Mouse (Mus musculus): ENCODE measurements at regions not wholly inside any gene's neighbourhood (a gene's known extent, or its start where the extent isn't known, plus 50 kb on each side); places are given as distances from the start of the nearest gene placed in this dataset.

- H3K9ac ChIP-seq, result no peak overlapping the region
- H3K4me2 ChIP-seq (replicated peaks), result no peak overlapping the region
- H3K9me3 ChIP-seq (ENCODE audit: control insufficient read depth, low read length), result no peaks in the 10 kb centered on the region
- 51% methylated on average over 4 of the region's 4 CpGs for WGBS
- DNase-seq (ENCODE audit: low spot score), result no peak
- H3K27me3 ChIP-seq (ENCODE audit: control insufficient read depth, insufficient read depth, low read length), result no peaks in the 10 kb centered on the region
- ATAC-seq (ENCODE audit: low FRiP score), result no peak
- no peaks in the 10 kb centered on the region for H3K4me1 ChIP-seq (replicated peaks; ENCODE audit: control insufficient read depth, insufficient read depth, low read length)
- no peak overlapping the region for H3K4me3 ChIP-seq (replicated peaks; ENCODE audit: low read length)
- H3K36me3 ChIP-seq (replicated peaks; ENCODE audit: control insufficient read depth, insufficient read depth), result no peaks in the 10 kb centered on the region
- H3K27ac ChIP-seq, result no peak overlapping the region
Observed at GRCm38 (mm10) chr7:117757033-117757432, 359.0 kb downstream of the Rps15a start.

DNA sequence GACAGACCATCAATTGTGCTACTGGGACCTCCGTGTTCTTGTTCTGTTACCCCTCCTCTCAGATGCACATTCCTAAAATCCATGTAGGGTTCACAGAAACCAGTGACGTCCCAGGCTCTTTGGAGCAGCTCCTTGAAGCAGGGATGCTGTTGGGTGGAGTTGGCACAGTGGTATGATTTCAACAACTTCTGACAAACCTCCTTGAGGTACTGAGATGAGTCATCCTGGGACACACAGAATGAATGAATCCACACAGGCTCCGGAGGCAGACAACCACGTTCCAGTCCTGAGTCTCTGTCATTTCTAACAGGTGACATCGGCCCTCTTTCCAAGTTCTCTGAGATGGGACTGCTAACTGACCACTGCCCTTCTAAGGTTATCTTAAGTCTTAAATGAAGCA, 360.2 kb downstream of the Rps15a start:
- no peaks in the 10 kb centered on the region for H3K4me1 ChIP-seq (replicated peaks; ENCODE audit: control insufficient read depth, insufficient read depth, low read length)
- no peak overlapping the region for H3K9ac ChIP-seq
- WGBS, result 75% methylated on average over 5 of the region's 5 CpGs
- H3K27ac ChIP-seq, result no peak overlapping the region
- H3K4me2 ChIP-seq (replicated peaks), result no peak overlapping the region
- H3K9me3 ChIP-seq (ENCODE audit: control insufficient read depth, low read length), result no peaks in the 10 kb centered on the region
- no peak for DNase-seq (ENCODE audit: low spot score)
- no peak overlapping the region for H3K4me3 ChIP-seq (replicated peaks; ENCODE audit: low read length)
- no peaks in the 10 kb centered on the region for H3K27me3 ChIP-seq (ENCODE audit: control insufficient read depth, insufficient read depth, low read length)
- no peak for ATAC-seq (ENCODE audit: low FRiP score)
- no peaks in the 10 kb centered on the region for H3K36me3 ChIP-seq (replicated peaks; ENCODE audit: control insufficient read depth, insufficient read depth)

- Histone ChIP-seq H3K27me3 (ENCODE audit: control insufficient read depth, insufficient read depth, low read length) (no peaks in the 10 kb centered on the region), H3K4me3 (replicated peaks; ENCODE audit: low read length) (no peak overlapping the region), H3K9me3 (ENCODE audit: control insufficient read depth, low read length) (no peaks in the 10 kb centered on the region), H3K27ac (no peak overlapping the region), H3K36me3 (replicated peaks; ENCODE audit: control insufficient read depth, insufficient read depth) (no peaks in the 10 kb centered on the region), H3K9ac (no peak overlapping the region), H3K4me1 (replicated peaks; ENCODE audit: control insufficient read depth, insufficient read depth, low read length) (no peaks in the 10 kb centered on the region), H3K4me2 (replicated peaks) (no peak overlapping the region)
- 76% methylated on average over 5 of the region's 5 CpGs for WGBS
- no peak for ATAC-seq (ENCODE audit: low FRiP score)
- no peak for DNase-seq (ENCODE audit: low spot score)
Observed at GRCm38 (mm10) chr7:117753296-117753695, 362.7 kb downstream of the Rps15a start.

DNA sequence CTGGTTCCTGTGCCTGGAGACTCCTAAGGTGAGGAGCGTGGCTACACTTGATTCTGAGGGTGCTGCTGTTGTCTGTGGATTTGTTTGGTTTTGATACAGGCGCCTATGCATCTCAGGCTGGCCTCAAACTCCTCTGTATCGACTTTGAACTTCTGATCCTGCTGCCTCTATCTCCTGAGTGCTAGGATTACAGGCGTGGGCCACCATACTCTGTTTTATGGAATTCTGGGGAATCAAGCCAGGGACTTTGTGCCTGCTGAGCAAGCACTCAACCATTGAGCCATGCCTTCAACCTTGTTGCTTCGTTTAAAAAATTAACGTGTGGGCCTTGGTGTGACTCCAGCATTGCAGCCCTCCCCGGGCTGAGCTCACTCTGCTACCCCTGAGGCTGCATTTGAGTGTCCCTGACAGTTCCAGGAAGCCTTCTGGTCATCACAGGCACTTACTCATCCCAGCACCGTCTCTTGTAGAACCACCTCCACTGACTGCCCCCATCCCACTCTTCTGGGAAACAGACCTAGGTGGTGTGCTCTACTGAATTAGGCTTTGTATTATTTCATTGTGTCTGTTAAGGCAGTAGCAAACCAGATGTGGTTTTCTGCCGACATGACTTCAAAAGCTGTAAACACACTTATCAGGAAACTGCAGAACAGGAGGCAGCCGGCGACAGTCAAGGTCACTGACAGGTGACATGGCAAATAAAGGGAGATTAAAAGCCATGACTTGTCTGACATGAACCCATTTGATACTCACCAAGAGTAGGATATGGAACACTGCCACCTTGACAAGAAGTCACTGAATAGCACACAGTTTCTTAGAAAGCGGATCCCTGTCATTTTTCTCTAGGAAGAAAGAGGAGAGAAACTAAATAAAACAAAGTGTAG, 363.4 kb downstream of the Rps15a start:
- no peaks in the 10 kb centered on the region for H3K9me3 ChIP-seq (ENCODE audit: control insufficient read depth, low read length)
- no peaks in the 10 kb centered on the region for H3K36me3 ChIP-seq (replicated peaks; ENCODE audit: control insufficient read depth, insufficient read depth)
- DNase-seq (ENCODE audit: low spot score) (no peak), ATAC-seq (ENCODE audit: low FRiP score) (no peak)
- no peak overlapping the region for H3K4me2 ChIP-seq (replicated peaks)
- H3K4me3 ChIP-seq (replicated peaks; ENCODE audit: low read length), result no peak overlapping the region
- no peaks in the 10 kb centered on the region for H3K27me3 ChIP-seq (ENCODE audit: control insufficient read depth, insufficient read depth, low read length)
- H3K4me1 ChIP-seq (replicated peaks; ENCODE audit: control insufficient read depth, insufficient read depth, low read length), result no peaks in the 10 kb centered on the region
- H3K27ac ChIP-seq, result no peak overlapping the region
- 74% methylated on average over 12 of the region's 12 CpGs for WGBS
- no peak overlapping the region for H3K9ac ChIP-seq

DNA sequence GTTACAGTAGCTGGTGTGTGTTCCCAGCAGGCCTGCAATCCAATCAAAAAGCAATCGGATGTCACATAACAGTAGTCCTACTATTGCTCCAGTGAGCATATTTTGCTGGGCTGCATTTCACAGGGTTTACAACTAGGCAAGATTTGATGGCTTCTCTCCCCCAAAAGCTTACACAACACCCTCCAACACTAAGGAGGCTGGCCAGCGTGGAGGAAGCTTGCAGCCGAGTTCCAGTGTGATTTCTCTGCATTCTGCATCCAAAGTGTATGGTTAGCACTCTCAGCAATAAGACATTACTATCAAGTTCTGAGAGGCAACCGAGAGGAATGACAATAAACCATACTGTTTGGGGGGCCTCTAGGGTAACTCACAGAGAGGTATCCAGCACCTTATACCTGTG, 367.2 kb downstream of the Xylt1 start:
- 87% methylated on average over 4 of the region's 4 CpGs for WGBS
- Histone ChIP-seq H3K27me3 (ENCODE audit: control insufficient read depth, insufficient read depth, low read length) (no peaks in the 10 kb centered on the region), H3K9ac (no peak overlapping the region), H3K27ac (no peak overlapping the region), H3K4me1 (replicated peaks; ENCODE audit: control insufficient read depth, insufficient read depth, low read length) (no peaks in the 10 kb centered on the region), H3K4me3 (replicated peaks; ENCODE audit: low read length) (no peak overlapping the region), H3K4me2 (replicated peaks) (no peak overlapping the region), H3K36me3 (replicated peaks; ENCODE audit: control insufficient read depth, insufficient read depth) (no peaks in the 10 kb centered on the region), H3K9me3 (ENCODE audit: control insufficient read depth, low read length) (no peaks in the 10 kb centered on the region)
- ATAC-seq (ENCODE audit: low FRiP score), result no peak
- DNase-seq (ENCODE audit: low spot score), result no peak

DNA sequence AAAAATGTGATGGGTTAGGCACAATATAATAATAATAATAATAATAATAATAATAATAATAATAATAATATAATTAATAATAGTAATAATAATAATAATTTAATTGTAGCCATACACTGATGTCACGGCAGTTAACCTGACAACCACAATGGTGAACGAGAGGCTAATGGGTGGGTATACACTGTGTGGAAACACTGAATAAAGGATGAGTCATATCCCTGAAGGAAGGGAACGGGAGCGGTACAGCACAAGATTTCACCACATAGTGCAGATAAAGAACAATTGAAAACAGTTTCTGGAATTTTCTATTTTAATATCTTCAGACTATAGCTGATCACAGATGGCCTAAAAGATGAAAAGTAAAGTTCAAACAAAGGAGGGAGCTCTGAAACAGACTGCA, 365.6 kb downstream of the Xylt1 start:
- ATAC-seq (ENCODE audit: low FRiP score), result no peak

GRCm38 (mm10) chr7:117739706-117740105, 358.9 kb downstream of the Xylt1 start:
- no peak overlapping the region for H3K27ac ChIP-seq
- no peaks in the 10 kb centered on the region for H3K27me3 ChIP-seq (ENCODE audit: control insufficient read depth, insufficient read depth, low read length)
- ATAC-seq (ENCODE audit: low FRiP score) (no peak), DNase-seq (ENCODE audit: low spot score) (peak; percentile 41)
- H3K36me3 ChIP-seq (replicated peaks; ENCODE audit: control insufficient read depth, insufficient read depth), result no peaks in the 10 kb centered on the region
- no peak overlapping the region for H3K4me3 ChIP-seq (replicated peaks; ENCODE audit: low read length)
- H3K4me2 ChIP-seq (replicated peaks), result no peak overlapping the region
- 65% methylated on average over 6 of the region's 6 CpGs for WGBS
- H3K9me3 ChIP-seq (ENCODE audit: control insufficient read depth, low read length), result no peaks in the 10 kb centered on the region
- H3K9ac ChIP-seq, result no peak overlapping the region
- no peaks in the 10 kb centered on the region; the same call in 1 of the 2 replicates for H3K4me1 ChIP-seq (replicated peaks; ENCODE audit: control insufficient read depth, insufficient read depth, low read length)

More for the DNA sequence above, 365.6 kb downstream of the Xylt1 start:
- 94% methylated on average over 4 of the region's 4 CpGs for WGBS
- no peak for DNase-seq (ENCODE audit: low spot score)
- no peaks in the 10 kb centered on the region for H3K4me1 ChIP-seq (replicated peaks; ENCODE audit: control insufficient read depth, insufficient read depth, low read length)
- H3K4me3 ChIP-seq (replicated peaks; ENCODE audit: low read length), result no peak overlapping the region
- no peaks in the 10 kb centered on the region for H3K36me3 ChIP-seq (replicated peaks; ENCODE audit: control insufficient read depth, insufficient read depth)
- H3K9ac ChIP-seq, result no peak overlapping the region
- no peak overlapping the region for H3K4me2 ChIP-seq (replicated peaks)
- no peaks in the 10 kb centered on the region for H3K9me3 ChIP-seq (ENCODE audit: control insufficient read depth, low read length)
- no peak overlapping the region for H3K27ac ChIP-seq
- no peaks in the 10 kb centered on the region for H3K27me3 ChIP-seq (ENCODE audit: control insufficient read depth, insufficient read depth, low read length)

- ATAC-seq (ENCODE audit: low FRiP score), result no peak
- Histone ChIP-seq H3K4me1 (replicated peaks; ENCODE audit: control insufficient read depth, insufficient read depth, low read length) (no peaks in the 10 kb centered on the region; the same call in 1 of the 2 replicates), H3K4me3 (replicated peaks; ENCODE audit: low read length) (no peak overlapping the region), H3K9ac (no peak overlapping the region), H3K27ac (no peak overlapping the region), H3K36me3 (replicated peaks; ENCODE audit: control insufficient read depth, insufficient read depth) (no peaks in the 10 kb centered on the region), H3K9me3 (ENCODE audit: control insufficient read depth, low read length) (no peaks in the 10 kb centered on the region), H3K27me3 (ENCODE audit: control insufficient read depth, insufficient read depth, low read length) (no peaks in the 10 kb centered on the region), H3K4me2 (replicated peaks) (no peak overlapping the region)
- WGBS, result 67% methylated on average over 3 of the region's 3 CpGs
- DNase-seq (ENCODE audit: low spot score), result no peak
Observed at GRCm38 (mm10) chr7:117735699-117736020, 354.9 kb downstream of the Xylt1 start.

GRCm38 (mm10) chr7:117734994-117735698, 354.4 kb downstream of the Xylt1 start:
- Histone ChIP-seq H3K9me3 (ENCODE audit: control insufficient read depth, low read length) (no peaks in the 10 kb centered on the region), H3K36me3 (replicated peaks; ENCODE audit: control insufficient read depth, insufficient read depth) (no peaks in the 10 kb centered on the region), H3K4me1 (replicated peaks; ENCODE audit: control insufficient read depth, insufficient read depth, low read length) (no peaks in the 10 kb centered on the region; the same call in 1 of the 2 replicates), H3K4me2 (replicated peaks) (no peak overlapping the region), H3K4me3 (replicated peaks; ENCODE audit: low read length) (no peak overlapping the region), H3K9ac (no peak overlapping the region), H3K27ac (no peak overlapping the region), H3K27me3 (ENCODE audit: control insufficient read depth, insufficient read depth, low read length) (no peaks in the 10 kb centered on the region)
- ATAC-seq (ENCODE audit: low FRiP score) (no peak), DNase-seq (ENCODE audit: low spot score) (no peak)
- WGBS, result 75% methylated on average over 7 of the region's 7 CpGs

All from hindbrain, embryonic 14.5 days (tissue).